ENCODE assay signal across 8 mouse cellular contexts in the genomic region with DNA sequence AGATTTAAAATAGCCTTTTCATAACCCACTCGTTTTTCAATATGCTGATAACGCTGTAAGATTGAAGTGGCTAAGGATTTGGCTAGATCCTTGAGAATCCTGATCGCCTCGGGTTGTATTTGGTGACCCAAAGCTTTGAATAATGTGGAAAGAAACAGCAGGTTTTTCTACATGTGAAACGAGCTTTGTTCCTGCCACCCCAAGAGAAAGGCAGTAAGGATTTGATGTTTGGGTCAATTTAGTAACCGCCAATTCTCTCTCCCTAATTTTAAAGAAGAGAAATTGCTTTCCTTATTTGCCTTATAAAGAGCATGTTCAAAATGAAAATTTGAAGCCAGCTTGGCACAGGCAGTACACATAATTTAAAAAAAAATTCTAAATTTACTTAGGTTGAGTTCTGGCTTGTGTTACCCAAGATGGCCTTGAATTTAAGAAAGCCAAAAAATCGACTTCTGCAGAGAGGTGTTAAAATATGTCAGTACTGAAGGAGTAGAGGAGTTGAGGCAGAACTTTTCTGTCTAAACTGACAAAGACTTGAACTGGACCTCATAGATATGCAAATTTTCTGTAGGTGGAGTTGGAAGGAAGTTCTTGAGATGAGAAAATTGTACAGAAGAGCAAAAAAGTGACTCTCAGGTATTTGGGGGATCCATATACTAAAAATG. TPM values are rescaled to one million over a fixed set of nuclear protein-coding genes. Genes with fewer than 3 reads are reported as not detected.
DNase-seq lines count a peak whose midpoint lies in the region; ATAC-seq lines count a peak whose summit lies in the region.

No protein-coding gene starts in this region.

- DNase-seq in limb, embryonic 10.5 days (ENCODE audit: low spot score), result no peak
- DNase-seq in splenic B cell, adult 2 months (ENCODE audit: low read depth, low spot score), result peak; percentile 14
- DNase-seq in kidney, adult 18-20 months, result no peak
- no peak for DNase-seq in layer of hippocampus, postnatal 36 days
- no peak for DNase-seq in ovary, postnatal 36 days (ENCODE audit: low spot score)

- 5% methylated on average over 7 of the region's 7 CpGs for WGBS in embryonic facial prominence, embryonic 13.5 days
- 13% methylated on average over 7 of the region's 7 CpGs for WGBS in limb, embryonic 10.5 days

- ATAC-seq in megakaryocyte, adult 5-6 weeks (ENCODE audit: poor library complexity, severe bottlenecking), result no peak
- no peak for ATAC-seq in embryonic facial prominence, embryonic 13.5 days (ENCODE audit: insufficient number of reproducible peaks, insufficient read depth, low FRiP score, low TSS enrichment, low read depth)

- peaks cover 41% of the 10 kb centered on the region for H3K4me1 ChIP-seq in megakaryocyte, embryonic 14.5 days
- peaks cover 34% of the 10 kb centered on the region for H3K4me1 ChIP-seq in embryonic facial prominence, embryonic 13.5 days
- peaks cover 22% of the 10 kb centered on the region for H3K4me1 ChIP-seq in limb, embryonic 10.5 days

- H3K4me2 ChIP-seq in embryonic facial prominence, embryonic 13.5 days, result peak overlapping the region; percentile 70

- H3K27ac ChIP-seq in embryonic facial prominence, embryonic 13.5 days, result peak overlapping the region; percentile 92
- H3K27ac ChIP-seq in limb, embryonic 10.5 days, result peak overlapping the region; percentile 98

- H3K9ac ChIP-seq in embryonic facial prominence, embryonic 13.5 days, result peak overlapping the region; percentile 86

- no peaks in the 10 kb centered on the region for H3K27me3 ChIP-seq in megakaryocyte, embryonic 14.5 days (replicated peaks)
- no peaks in the 10 kb centered on the region for H3K27me3 ChIP-seq in embryonic facial prominence, embryonic 13.5 days
- no peaks in the 10 kb centered on the region for H3K27me3 ChIP-seq in limb, embryonic 10.5 days (ENCODE audit: low read depth, poor library complexity, severe bottlenecking)
- no peaks in the 10 kb centered on the region for H3K27me3 ChIP-seq in splenic B cell, adult 2 months (ENCODE audit: control insufficient read depth, insufficient read depth, low read length, poor library complexity, severe bottlenecking)

- H3K4me3 ChIP-seq in megakaryocyte, embryonic 14.5 days (replicated peaks), result peak overlapping the region; percentile 97
- H3K4me3 ChIP-seq in embryonic facial prominence, embryonic 13.5 days, result peak overlapping the region; percentile 75
- peak overlapping the region; percentile 75 for H3K4me3 ChIP-seq in limb, embryonic 10.5 days

- H3K36me3 ChIP-seq in megakaryocyte, embryonic 14.5 days (replicated peaks; ENCODE audit: low read length), result peaks cover 19% of the 10 kb centered on the region
- H3K36me3 ChIP-seq in embryonic facial prominence, embryonic 13.5 days, result peaks cover 2% of the 10 kb centered on the region; the same call in 1 of the 2 replicates
- H3K36me3 ChIP-seq in limb, embryonic 10.5 days, result peaks cover 33% of the 10 kb centered on the region
- H3K36me3 ChIP-seq in splenic B cell, adult 2 months (ENCODE audit: control insufficient read depth, insufficient read depth, low read length, poor library complexity, severe bottlenecking), result no peaks in the 10 kb centered on the region

- H3K9me3 ChIP-seq in megakaryocyte, embryonic 14.5 days, result no peaks in the 10 kb centered on the region
- no peaks in the 10 kb centered on the region for H3K9me3 ChIP-seq in embryonic facial prominence, embryonic 13.5 days
- H3K9me3 ChIP-seq in limb, embryonic 10.5 days (replicated peaks), result no peaks in the 10 kb centered on the region

RNA-seq across cellular contexts. Expression of a gene that starts 1.0 kb away (rescaled TPM):
- 4.5 and 79.1 TPM in 2 replicates for polyA plus RNA-seq in megakaryocyte, embryonic 14.5 days (2012; ENCODE audit: insufficient read depth, low replicate concordance)
- total RNA-seq in megakaryocyte, adult 5-6 weeks (2015), result 242 and 264 TPM in 2 replicates
- total RNA-seq in megakaryocyte, adult 5-6 weeks (2017), result 684 and 685 TPM in 2 replicates
- polyA plus RNA-seq in embryonic facial prominence, embryonic 13.5 days (2015; fragmentation: Nextera tagmentation; extraction: Ambion mirVana), result 289 and 322 TPM in 2 replicates
- 311 and 334 TPM in 2 replicates for polyA plus RNA-seq in limb, embryonic 10.5 days (2016; fragmentation: Nextera tagmentation; extraction: Ambion mirVana)
- 100 to 1,000 TPM; 425 to 428 TPM for total RNA-seq in layer of hippocampus, postnatal 36 days (2021)

RNA-seq across cellular contexts. Expression of a gene that starts 27.8 kb away (rescaled TPM):
- not detected in 2 replicates for polyA plus RNA-seq in megakaryocyte, embryonic 14.5 days (2012; ENCODE audit: insufficient read depth, low replicate concordance)
- total RNA-seq in megakaryocyte, adult 5-6 weeks (2015), result not detected in 2 replicates
- not detected in 2 replicates for total RNA-seq in megakaryocyte, adult 5-6 weeks (2017)
- 0.52 and 0.54 TPM in 2 replicates for polyA plus RNA-seq in embryonic facial prominence, embryonic 13.5 days (2015; fragmentation: Nextera tagmentation; extraction: Ambion mirVana)
- 0.43 TPM in 1 of 2 replicates, not detected in the other for polyA plus RNA-seq in limb, embryonic 10.5 days (2016; fragmentation: Nextera tagmentation; extraction: Ambion mirVana)
- total RNA-seq in layer of hippocampus, postnatal 36 days (2021), result not detected

RNA-seq across cellular contexts. Expression of a gene that starts 34.3 kb away (rescaled TPM):
- polyA plus RNA-seq in megakaryocyte, embryonic 14.5 days (2012; ENCODE audit: insufficient read depth, low replicate concordance), result 4.5 and 8.3 TPM in 2 replicates
- 28.0 and 30.6 TPM in 2 replicates for total RNA-seq in megakaryocyte, adult 5-6 weeks (2015)
- 8.8 and 11.7 TPM in 2 replicates for total RNA-seq in megakaryocyte, adult 5-6 weeks (2017)
- polyA plus RNA-seq in embryonic facial prominence, embryonic 13.5 days (2015; fragmentation: Nextera tagmentation; extraction: Ambion mirVana), result 7.1 and 8.1 TPM in 2 replicates
- polyA plus RNA-seq in limb, embryonic 10.5 days (2016; fragmentation: Nextera tagmentation; extraction: Ambion mirVana), result 7.3 and 7.7 TPM in 2 replicates
- total RNA-seq in layer of hippocampus, postnatal 36 days (2021), result 10 to 100 TPM in 1 of 2 experiments, 1 to 10 TPM in 1; 8.8 to 10.5 TPM

RNA-seq across cellular contexts. Expression of a gene that starts 50.4 kb away (rescaled TPM):
- 12.9 and 121 TPM in 2 replicates for polyA plus RNA-seq in megakaryocyte, embryonic 14.5 days (2012; ENCODE audit: insufficient read depth, low replicate concordance)
- 400 and 438 TPM in 2 replicates for total RNA-seq in megakaryocyte, adult 5-6 weeks (2015)
- 436 and 510 TPM in 2 replicates for total RNA-seq in megakaryocyte, adult 5-6 weeks (2017)
- polyA plus RNA-seq in embryonic facial prominence, embryonic 13.5 days (2015; fragmentation: Nextera tagmentation; extraction: Ambion mirVana), result 541 and 593 TPM in 2 replicates
- polyA plus RNA-seq in limb, embryonic 10.5 days (2016; fragmentation: Nextera tagmentation; extraction: Ambion mirVana), result 586 and 668 TPM in 2 replicates
- 100 to 1,000 TPM; 303 to 325 TPM for total RNA-seq in layer of hippocampus, postnatal 36 days (2021)
